Mouse (Mus musculus) embryonic facial prominence, embryonic 12.5 days (tissue): ENCODE results near the gene Rgs9. TPM values are rescaled to one million over a fixed set of nuclear protein-coding genes. Genes with fewer than 3 reads are reported as not detected.

ENCODE experiments used
- ATAC-seq: fragments of 200-750 bp; cut with Nextera tagmentation; 2 replicates; pipeline ENCODE4 v1.8.0; 2017; ENCODE audit not compliant: insufficient number of reproducible peaks, insufficient read depth, low FRiP score, low TSS enrichment
- H3K27ac ChIP-seq: fragments of 300-500 bp; sonication (generic); 2 replicates; pipeline ENCODE4 v1.5.1; 2016; ENCODE audit warnings: mild to moderate bottlenecking
- H3K27me3 ChIP-seq: fragments of 300-500 bp; sonication (generic); 2 replicates; pipeline ENCODE4 v1.6.1; 2016; ENCODE audit warnings: mild to moderate bottlenecking, moderate library complexity
- H3K36me3 ChIP-seq: fragments of 300-500 bp; sonication (generic); 2 replicates; pipeline ENCODE4 v1.6.1; 2016; ENCODE audit warnings: mild to moderate bottlenecking
- H3K4me1 ChIP-seq: fragments of 300-500 bp; sonication (generic); 2 replicates; pipeline ENCODE4 v1.6.1; 2016
- H3K4me2 ChIP-seq: fragments of 300-500 bp; sonication (generic); replicated peaks from 2 replicates; pipeline ENCODE4 v1.6.1; 2016; ENCODE audit warnings: mild to moderate bottlenecking, moderate library complexity
- H3K4me3 ChIP-seq: fragments of 300-500 bp; sonication (generic); 2 replicates; pipeline ENCODE4 v1.5.1; 2016; ENCODE audit warnings: mild to moderate bottlenecking
- H3K9ac ChIP-seq: fragments of 300-500 bp; sonication (generic); 2 replicates; pipeline ENCODE4 v1.6.1; 2016; ENCODE audit warnings: mild to moderate bottlenecking, moderate library complexity
- H3K9me3 ChIP-seq: fragments of 300-500 bp; sonication (generic); 2 replicates; pipeline ENCODE4 v1.6.1; 2016; ENCODE audit warnings: mild to moderate bottlenecking, moderate library complexity
- whole genome bisulfite sequencing: fragments of 180-500 bp; shearing (Covaris S2); methylation state at CpG from one replicate; pipeline ENCODE4 v1.1.7; 2016; 5-methylcytosine and 5-hydroxymethylcytosine counted together
- polyA plus RNA-seq: library from polyadenylated mRNA; unstranded; fragments of >200 nt; fragmentation: Nextera tagmentation; extraction: Ambion mirVana; gene quantifications from 2 replicates; pipeline ENCODE4 v1.2.1, GENCODE M21; 2016

Rgs9 gene
- polyA plus RNA-seq, 1 experiment from 2014 or later = 1.9 TPM

- no peaks in the 10 kb centered on the region for H3K36me3 ChIP-seq
Measured at GRCm38 (mm10) chr11:109264159-109264768, 33.7 kb downstream of the Rgs9 start.

GRCm38 (mm10) chr11:109260561-109260960, 37.4 kb downstream of the Rgs9 start:
- WGBS = 92% methylated on average over 7 of the region's 7 CpGs

More at GRCm38 (mm10) chr11:109264159-109264768, 33.7 kb downstream of the Rgs9 start:
- Histone ChIP-seq H3K4me3 (no peak overlapping the region), H3K9ac (no peak overlapping the region), H3K27ac (no peak overlapping the region), H3K4me1 (no peaks in the 10 kb centered on the region; the same call in 1 of the 2 replicates), H3K27me3 (no peaks in the 10 kb centered on the region), H3K4me2 (no peak overlapping the region), H3K9me3 (no peaks in the 10 kb centered on the region; the same call in 1 of the 2 replicates)
- ATAC-seq = no peak
- WGBS = 74% methylated on average over 11 of the region's 11 CpGs

DNA sequence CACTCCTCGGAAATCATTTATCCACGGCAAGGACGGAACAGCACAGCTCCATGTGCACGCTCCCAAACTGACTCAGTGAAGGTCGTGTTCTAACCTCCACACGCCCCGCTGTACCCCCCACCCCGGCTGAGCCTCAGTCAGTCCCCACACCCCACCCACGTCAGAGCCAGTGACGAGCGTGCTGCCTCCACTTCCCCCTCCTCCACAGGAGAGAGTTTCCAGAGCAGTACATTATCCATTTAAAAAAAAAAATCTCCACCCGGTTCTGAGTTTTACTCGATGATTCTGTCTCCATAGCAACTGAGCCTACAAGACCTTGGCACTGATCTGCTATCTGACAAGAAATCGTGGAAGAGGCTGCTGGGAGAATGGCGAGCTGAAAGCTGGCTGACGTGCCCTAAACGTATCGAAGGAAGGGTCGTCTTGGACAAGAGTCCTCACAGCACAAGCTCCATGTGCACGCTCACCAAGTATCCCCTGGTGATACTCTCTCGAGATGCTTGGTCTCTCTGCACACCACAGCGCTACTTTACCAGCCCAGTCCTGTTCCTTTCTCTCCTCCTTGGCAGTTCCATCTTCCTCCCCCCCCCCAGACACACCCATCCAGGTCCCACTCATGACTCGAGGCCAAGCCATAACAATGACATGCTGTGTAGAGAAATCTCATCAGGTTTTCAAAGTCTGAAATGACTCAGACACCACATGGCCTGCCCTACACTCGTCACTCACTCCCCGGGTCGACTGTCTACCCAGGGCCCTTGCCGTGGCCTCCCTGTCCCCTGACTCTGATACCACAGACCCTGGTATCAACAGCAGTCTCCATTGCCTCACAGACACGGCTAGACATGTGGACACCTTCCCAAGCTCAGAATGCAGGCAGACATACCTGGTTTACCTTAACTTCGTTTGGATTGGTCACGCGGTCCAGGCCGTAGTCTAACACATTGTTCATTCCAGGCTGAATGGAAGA, 38.7 kb downstream of the Rgs9 start:
- Histone ChIP-seq H3K9me3 (no peaks in the 10 kb centered on the region; the same call in 1 of the 2 replicates), H3K9ac (no peak overlapping the region), H3K4me3 (no peak overlapping the region), H3K4me1 (no peaks in the 10 kb centered on the region), H3K27ac (no peak overlapping the region), H3K36me3 (no peaks in the 10 kb centered on the region), H3K4me2 (no peak overlapping the region), H3K27me3 (no peaks in the 10 kb centered on the region)
- no peak for ATAC-seq
- 88% methylated on average over 32 of the region's 32 CpGs for WGBS

More at GRCm38 (mm10) chr11:109260561-109260960, 37.4 kb downstream of the Rgs9 start:
- no peak for ATAC-seq
- H3K27ac ChIP-seq = no peak overlapping the region
- no peaks in the 10 kb centered on the region; the same call in 1 of the 2 replicates for H3K9me3 ChIP-seq
- no peaks in the 10 kb centered on the region for H3K36me3 ChIP-seq
- no peaks in the 10 kb centered on the region for H3K4me1 ChIP-seq
- no peaks in the 10 kb centered on the region for H3K27me3 ChIP-seq
- H3K9ac ChIP-seq = no peak overlapping the region
- H3K4me3 ChIP-seq = no peak overlapping the region
- no peak overlapping the region for H3K4me2 ChIP-seq

GRCm38 (mm10) chr11:109257824-109258223, 40.1 kb downstream of the Rgs9 start:
- Histone ChIP-seq H3K36me3 (no peaks in the 10 kb centered on the region), H3K4me2 (no peak overlapping the region), H3K4me1 (no peaks in the 10 kb centered on the region), H3K9ac (no peak overlapping the region), H3K27me3 (no peaks in the 10 kb centered on the region), H3K9me3 (no peaks in the 10 kb centered on the region; the same call in 1 of the 2 replicates), H3K27ac (no peak overlapping the region), H3K4me3 (no peak overlapping the region)
- 90% methylated on average over 2 of the region's 2 CpGs for WGBS
- no peak for ATAC-seq

- H3K9me3 ChIP-seq = no peaks in the 10 kb centered on the region
- H3K4me1 ChIP-seq = no peaks in the 10 kb centered on the region
- H3K4me2 ChIP-seq = no peak overlapping the region
- no peaks in the 10 kb centered on the region for H3K36me3 ChIP-seq
- no peak for ATAC-seq
- 60% methylated on average over 4 of the region's 4 CpGs for WGBS
- H3K9ac ChIP-seq = no peak overlapping the region
- no peaks in the 10 kb centered on the region for H3K27me3 ChIP-seq
- no peak overlapping the region for H3K27ac ChIP-seq
- no peak overlapping the region for H3K4me3 ChIP-seq
Measured at GRCm38 (mm10) chr11:109255022-109255421, 42.9 kb downstream of the Rgs9 start.

GRCm38 (mm10) chr11:109252483-109252882, 45.4 kb downstream of the Rgs9 start:
- H3K36me3 ChIP-seq = no peaks in the 10 kb centered on the region
- 53% methylated on average over 5 of the region's 5 CpGs for WGBS
- no peak overlapping the region for H3K4me2 ChIP-seq
- no peaks in the 10 kb centered on the region for H3K27me3 ChIP-seq
- no peak overlapping the region for H3K4me3 ChIP-seq
- H3K9me3 ChIP-seq = no peaks in the 10 kb centered on the region
- no peak for ATAC-seq
- H3K9ac ChIP-seq = no peak overlapping the region
- no peak overlapping the region for H3K27ac ChIP-seq
- H3K4me1 ChIP-seq = no peaks in the 10 kb centered on the region

- Histone ChIP-seq H3K4me2 (no peak overlapping the region), H3K9ac (no peak overlapping the region), H3K4me3 (no peak overlapping the region), H3K4me1 (no peaks in the 10 kb centered on the region), H3K9me3 (no peaks in the 10 kb centered on the region), H3K27ac (no peak overlapping the region), H3K36me3 (no peaks in the 10 kb centered on the region), H3K27me3 (0 out of 2 replicates have a peak, but pooled peaks cover 4% of the 10 kb centered on the region)
- ATAC-seq = no peak
- 85% methylated on average over 4 of the region's 4 CpGs for WGBS
Measured at GRCm38 (mm10) chr11:109250566-109250965, 47.4 kb downstream of the Rgs9 start.

DNA sequence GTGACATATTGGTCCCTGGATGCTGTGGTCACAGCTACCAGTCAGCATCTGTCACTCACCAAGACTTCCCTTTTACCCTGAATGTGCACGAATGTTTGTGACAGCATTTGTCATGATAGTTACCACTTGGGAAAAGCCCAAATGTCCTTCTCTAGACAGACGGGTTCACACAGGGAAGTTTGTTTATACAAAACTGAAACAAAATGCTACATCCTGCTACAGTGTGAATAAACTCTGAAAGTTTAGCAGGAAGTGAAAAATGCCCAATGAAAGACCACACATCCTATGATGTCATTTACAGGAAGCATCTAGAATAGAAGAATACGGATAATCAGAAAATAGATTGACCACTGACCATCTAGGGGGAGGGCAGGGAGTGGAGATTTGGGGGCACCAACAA, 51.0 kb downstream of the Rgs9 start:
- no peak overlapping the region for H3K27ac ChIP-seq
- H3K4me3 ChIP-seq = no peak overlapping the region
- H3K4me1 ChIP-seq = no peaks in the 10 kb centered on the region
- H3K4me2 ChIP-seq = no peak overlapping the region
- ATAC-seq = no peak
- H3K36me3 ChIP-seq = no peaks in the 10 kb centered on the region
- WGBS = 65% methylated on average over 3 of the region's 3 CpGs
- H3K9ac ChIP-seq = no peak overlapping the region
- 0 out of 2 replicates have a peak, but pooled peaks cover 4% of the 10 kb centered on the region for H3K27me3 ChIP-seq
- H3K9me3 ChIP-seq = no peaks in the 10 kb centered on the region

DNA sequence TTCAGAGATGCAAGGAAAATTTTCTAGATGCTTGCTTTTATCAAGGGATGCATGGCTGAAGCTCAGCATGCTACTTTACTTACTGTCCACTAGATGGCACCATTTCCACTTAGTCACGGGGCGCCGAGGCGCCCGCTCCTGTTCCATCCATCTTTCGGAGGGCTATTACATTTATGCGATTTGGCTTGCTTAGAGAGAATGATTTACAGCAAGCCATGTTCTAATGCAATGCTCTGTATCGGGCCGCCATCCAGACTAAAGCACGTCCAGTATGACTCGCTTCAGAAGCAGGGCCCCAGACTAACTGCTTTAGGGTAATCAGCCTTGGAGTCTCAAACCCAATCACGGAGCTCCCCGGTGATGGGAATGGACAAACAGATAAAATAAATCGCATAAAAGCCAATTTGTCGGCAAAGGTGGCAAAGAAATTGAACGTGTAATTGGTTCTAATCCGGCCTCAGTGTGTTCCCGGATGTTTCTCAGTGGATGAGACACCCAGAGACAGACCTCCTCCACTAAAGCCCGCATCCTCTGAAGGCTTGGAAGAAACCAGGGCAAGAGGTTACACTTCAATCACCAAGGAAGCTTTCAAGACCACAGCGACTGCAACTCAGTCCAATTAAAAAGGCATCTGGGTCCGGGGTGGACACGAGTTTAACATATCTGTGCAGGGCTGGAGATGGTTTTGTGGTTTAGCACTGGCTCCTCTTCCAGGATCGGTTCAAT, 53.1 kb downstream of the Rgs9 start:
- 0 out of 2 replicates have a peak overlapping the region, but pooled peaks have one; percentile 18 for H3K4me2 ChIP-seq
- H3K4me3 ChIP-seq = no peak overlapping the region
- no peaks in the 10 kb centered on the region for H3K4me1 ChIP-seq
- H3K9me3 ChIP-seq = no peaks in the 10 kb centered on the region
- ATAC-seq = no peak
- no peak overlapping the region for H3K27ac ChIP-seq
- H3K36me3 ChIP-seq = no peaks in the 10 kb centered on the region
- H3K9ac ChIP-seq = no peak overlapping the region
- 24% methylated on average over 23 of the region's 23 CpGs for WGBS
- H3K27me3 ChIP-seq = 0 out of 2 replicates have a peak, but pooled peaks cover 4% of the 10 kb centered on the region

DNA sequence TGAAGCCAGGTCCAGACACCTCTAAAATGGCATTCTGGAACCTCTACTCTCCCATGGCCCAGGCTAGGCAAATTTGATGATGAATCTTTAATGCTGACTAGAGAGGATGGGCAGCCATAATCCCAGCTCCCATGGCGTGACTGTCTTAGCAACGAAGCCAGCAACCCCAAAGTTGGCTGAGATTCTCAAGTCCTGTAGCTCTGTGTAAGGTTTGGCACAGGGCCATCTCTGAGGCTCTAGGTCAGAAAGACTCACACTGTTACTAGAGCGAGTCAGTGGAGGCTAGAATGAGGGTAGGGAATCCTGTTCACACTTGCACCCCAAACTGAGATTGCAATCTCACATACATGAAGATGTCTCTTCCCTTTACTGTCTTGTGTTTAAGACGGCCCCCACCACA, 57.8 kb downstream of the Rgs9 start:
- H3K4me2 ChIP-seq = no peak overlapping the region
- H3K9me3 ChIP-seq = no peaks in the 10 kb centered on the region
- no peak overlapping the region for H3K27ac ChIP-seq
- no peaks in the 10 kb centered on the region for H3K27me3 ChIP-seq
- H3K4me3 ChIP-seq = no peak overlapping the region
- H3K4me1 ChIP-seq = no peaks in the 10 kb centered on the region
- WGBS = 87% methylated on average over 4 of the region's 4 CpGs
- no peaks in the 10 kb centered on the region for H3K36me3 ChIP-seq
- H3K9ac ChIP-seq = no peak overlapping the region
- ATAC-seq = no peak

DNA sequence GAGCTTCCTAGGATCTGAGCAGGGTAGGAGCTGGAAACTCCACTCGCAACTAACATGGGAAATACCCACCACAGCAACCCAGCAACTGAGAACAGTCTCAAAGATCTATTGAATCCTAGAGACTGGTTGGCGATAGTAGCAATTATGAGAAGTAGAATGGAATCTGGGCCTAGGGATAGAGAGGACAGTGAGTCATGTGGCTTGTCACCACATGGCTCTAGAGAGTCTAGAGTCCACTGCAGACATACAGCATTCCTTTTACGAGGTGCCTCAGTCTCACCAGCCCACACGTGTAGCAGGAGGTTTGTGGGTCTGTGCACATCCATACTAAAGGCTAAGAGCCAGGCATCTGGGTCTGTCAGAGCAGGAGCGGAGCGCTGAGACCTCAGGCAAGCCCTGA, 59.3 kb downstream of the Rgs9 start:
- no peak for ATAC-seq
- Histone ChIP-seq H3K27ac (no peak overlapping the region), H3K9ac (no peak overlapping the region), H3K4me2 (no peak overlapping the region), H3K4me3 (no peak overlapping the region), H3K36me3 (no peaks in the 10 kb centered on the region), H3K4me1 (no peaks in the 10 kb centered on the region), H3K9me3 (no peaks in the 10 kb centered on the region), H3K27me3 (no peaks in the 10 kb centered on the region)
- WGBS = 87% methylated on average over 6 of the region's 6 CpGs
